Mouse (Mus musculus) lung, adult 2 months (tissue): ENCODE data around the gene Nepro.

Experiments
- CTCF ChIP-seq: fragments of 200-500 bp; IDR thresholded peaks from 2 replicates; pipeline ENCODE4 v1.5.1; 2011; ENCODE audit warnings: mild to moderate bottlenecking, low read length, control low read depth; ENCODE audit not compliant: insufficient read depth
- POLR2A ChIP-seq: fragments of 200-500 bp; IDR thresholded peaks from 2 replicates; pipeline ENCODE4 v1.6.1; 2011; ENCODE audit warnings: low read depth, mild to moderate bottlenecking, control low read depth, low read length, borderline replicate concordance; ENCODE audit errors: extremely low read depth

- TF ChIP-seq CTCF (no peak), POLR2A (no peak)
Observed at GRCm38 (mm10) chr16:44778538-44779147, 54.5 kb downstream of the Nepro start.
